Mouse (Mus musculus) midbrain, embryonic 12.5 days (tissue): ENCODE results near the gene Tmem163. TPM values are rescaled to one million over a fixed set of nuclear protein-coding genes. Genes with fewer than 3 reads are reported as not detected.
A peak's percentile ranks its signal among the peaks of the same experiment; 100 is the strongest.

Source experiments
- ATAC-seq: fragments of 200-750 bp; cut with Nextera tagmentation; 2 replicates; pipeline ENCODE4 v1.8.0; 2017; ENCODE audit warnings: low read depth, moderate TSS enrichment, moderate library complexity; ENCODE audit not compliant: low FRiP score
- H3K27ac ChIP-seq: fragments of 300-500 bp; sonication (generic); replicated peaks from 2 replicates; pipeline ENCODE4 v1.5.1; 2016; ENCODE audit warnings: mild to moderate bottlenecking
- H3K27me3 ChIP-seq: fragments of 300-500 bp; sonication (generic); 2 replicates; pipeline ENCODE4 v1.6.1; 2016; ENCODE audit warnings: mild to moderate bottlenecking
- H3K36me3 ChIP-seq: fragments of 300-500 bp; sonication (generic); 2 replicates; pipeline ENCODE4 v1.6.1; 2016
- H3K4me1 ChIP-seq: fragments of 300-500 bp; sonication (generic); 2 replicates; pipeline ENCODE4 v1.6.1; 2016
- H3K4me2 ChIP-seq: fragments of 300-500 bp; sonication (generic); replicated peaks from 2 replicates; pipeline ENCODE4 v1.6.1; 2016; ENCODE audit warnings: mild to moderate bottlenecking, moderate library complexity
- H3K4me3 ChIP-seq: fragments of 300-500 bp; sonication (generic); 2 replicates; pipeline ENCODE4 v1.5.1; 2016; ENCODE audit warnings: mild to moderate bottlenecking
- H3K9ac ChIP-seq: fragments of 300-500 bp; sonication (generic); replicated peaks from 2 replicates; pipeline ENCODE4 v1.6.1; 2016; ENCODE audit warnings: mild to moderate bottlenecking, moderate library complexity
- H3K9me3 ChIP-seq: fragments of 300-500 bp; sonication (generic); 2 replicates; pipeline ENCODE4 v1.6.1; 2016; ENCODE audit warnings: mild to moderate bottlenecking
- WGBS: fragments of 180-500 bp; shearing (Covaris S2); methylation state at CpG from one replicate; pipeline ENCODE4 v1.1.7; 2016; 5-methylcytosine and 5-hydroxymethylcytosine counted together
- polyA plus RNA-seq: library from polyadenylated mRNA; unstranded; fragments of >200 nt; fragmentation: Nextera tagmentation; extraction: Ambion mirVana; gene quantifications from 2 replicates; pipeline ENCODE4 v1.2.1, GENCODE M21; 2016

Gene Tmem163
- polyA plus RNA-seq, 1 experiment from 2014 or later = 55.1 TPM

GRCm38 (mm10) chr1:127637917-127638316 lies 41.4 kb downstream of the Tmem163 start:
- no peaks in the 10 kb centered on the region for H3K9me3 ChIP-seq
- H3K9ac ChIP-seq = no peak overlapping the region
- no peaks in the 10 kb centered on the region for H3K4me1 ChIP-seq
- H3K4me3 ChIP-seq = no peak overlapping the region
- no peak for ATAC-seq
- no peak overlapping the region for H3K4me2 ChIP-seq
- no peak overlapping the region for H3K27ac ChIP-seq
- no peaks in the 10 kb centered on the region for H3K27me3 ChIP-seq
- 73% methylated on average over 2 of the region's 2 CpGs for WGBS
- H3K36me3 ChIP-seq = no peaks in the 10 kb centered on the region

- no peak for ATAC-seq
- Histone ChIP-seq H3K4me2 (no peak overlapping the region), H3K27me3 (no peaks in the 10 kb centered on the region), H3K4me1 (peaks cover 4% of the 10 kb centered on the region; the same call in 1 of the 2 replicates), H3K9me3 (no peaks in the 10 kb centered on the region), H3K9ac (no peak overlapping the region), H3K36me3 (no peaks in the 10 kb centered on the region), H3K4me3 (no peak overlapping the region), H3K27ac (no peak overlapping the region)
- WGBS = 61% methylated on average over 7 of the region's 7 CpGs
Observed at GRCm38 (mm10) chr1:127627151-127627550, 52.2 kb downstream of the Tmem163 start.

DNA sequence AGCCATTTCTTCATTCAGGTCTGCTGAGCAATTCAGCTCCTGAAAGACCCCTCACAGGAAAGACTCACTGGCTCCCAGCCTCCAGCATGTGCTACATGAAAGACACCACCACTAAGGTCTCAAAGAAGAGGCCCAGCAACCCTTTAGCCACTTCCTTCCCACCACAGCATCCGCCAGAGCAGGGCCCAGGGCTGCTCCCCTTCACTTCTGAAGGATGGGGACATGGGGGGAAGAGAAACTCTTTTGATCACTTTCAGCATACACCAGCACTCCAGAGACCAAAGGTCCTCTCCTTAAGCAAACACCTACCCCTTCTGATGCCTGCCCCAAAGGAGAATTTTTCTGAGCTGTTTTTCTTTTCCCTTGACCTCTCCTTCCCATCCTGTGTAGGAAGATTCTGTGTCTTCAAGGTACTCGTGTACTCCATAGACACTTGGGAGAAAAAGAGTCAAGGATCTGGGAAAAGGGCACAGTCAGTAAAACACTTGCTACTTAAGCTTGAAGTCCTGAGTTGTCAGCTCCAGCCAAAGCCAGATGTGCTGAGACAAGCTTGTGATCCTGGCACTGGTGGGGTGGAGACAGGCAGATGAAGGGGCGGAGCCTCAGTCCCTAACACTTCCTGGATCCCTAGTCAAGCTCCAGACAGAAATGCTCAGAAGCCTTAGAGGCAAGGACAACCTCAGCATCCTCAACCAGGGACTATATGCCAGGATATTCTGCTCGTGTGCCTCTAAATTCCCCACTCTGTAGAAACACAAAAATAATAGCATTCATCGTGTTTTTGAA lies 53.6 kb downstream of the Tmem163 start:
- H3K9ac ChIP-seq = no peak overlapping the region
- H3K9me3 ChIP-seq = no peaks in the 10 kb centered on the region
- H3K36me3 ChIP-seq = no peaks in the 10 kb centered on the region
- no peak overlapping the region for H3K4me3 ChIP-seq
- no peak overlapping the region for H3K4me2 ChIP-seq
- no peak for ATAC-seq
- H3K27ac ChIP-seq = no peak overlapping the region
- no peaks in the 10 kb centered on the region for H3K27me3 ChIP-seq
- WGBS = 57% methylated on average over 5 of the region's 5 CpGs
- peaks cover 4% of the 10 kb centered on the region; the same call in 1 of the 2 replicates for H3K4me1 ChIP-seq

- 69% methylated on average over 5 of the region's 5 CpGs for WGBS
- no peak overlapping the region for H3K4me3 ChIP-seq
Observed at GRCm38 (mm10) chr1:127622349-127622748, 57.0 kb downstream of the Tmem163 start.

GRCm38 (mm10) chr1:127619036-127619435 lies 60.3 kb downstream of the Tmem163 start:
- Histone ChIP-seq H3K27ac (no peak overlapping the region), H3K9ac (no peak overlapping the region), H3K36me3 (no peaks in the 10 kb centered on the region), H3K4me1 (no peaks in the 10 kb centered on the region), H3K4me2 (no peak overlapping the region), H3K4me3 (no peak overlapping the region), H3K9me3 (no peaks in the 10 kb centered on the region), H3K27me3 (no peaks in the 10 kb centered on the region)
- WGBS = 86% methylated on average over 6 of the region's 6 CpGs
- no peak for ATAC-seq

More at GRCm38 (mm10) chr1:127622349-127622748, 57.0 kb downstream of the Tmem163 start:
- Histone ChIP-seq H3K4me1 (peaks cover 4% of the 10 kb centered on the region; the same call in 1 of the 2 replicates), H3K9ac (no peak overlapping the region), H3K36me3 (no peaks in the 10 kb centered on the region), H3K9me3 (no peaks in the 10 kb centered on the region), H3K4me2 (no peak overlapping the region), H3K27ac (no peak overlapping the region), H3K27me3 (no peaks in the 10 kb centered on the region)
- ATAC-seq = no peak

DNA sequence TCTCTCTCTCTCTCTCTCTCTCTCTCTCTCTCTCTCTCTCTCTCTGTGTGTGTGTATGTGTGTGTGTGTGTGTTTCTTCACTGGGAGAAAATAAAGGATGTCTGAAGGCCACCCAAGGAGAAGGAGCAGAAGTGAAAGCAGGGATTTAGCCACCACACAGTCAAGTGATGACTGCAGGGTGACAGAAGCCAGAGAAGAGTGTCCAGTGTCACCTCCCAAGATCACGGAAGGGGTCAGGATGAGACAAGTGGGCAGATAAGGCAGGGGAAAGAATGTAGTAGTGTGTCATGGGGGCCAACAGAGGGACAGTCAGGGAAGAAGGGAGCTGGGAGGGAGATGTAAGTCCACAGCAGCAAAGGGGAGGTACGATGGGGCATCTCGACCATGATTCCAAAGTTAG lies 69.0 kb downstream of the Tmem163 start:
- ATAC-seq = no peak
- Histone ChIP-seq H3K9me3 (no peaks in the 10 kb centered on the region), H3K4me3 (no peak overlapping the region), H3K9ac (no peak overlapping the region), H3K4me1 (no peaks in the 10 kb centered on the region), H3K36me3 (no peaks in the 10 kb centered on the region), H3K4me2 (no peak overlapping the region), H3K27me3 (peaks cover 3% of the 10 kb centered on the region), H3K27ac (no peak overlapping the region)
- WGBS = 89% methylated on average over 3 of the region's 3 CpGs

GRCm38 (mm10) chr1:127609814-127610213 lies 69.5 kb downstream of the Tmem163 start:
- no peak for ATAC-seq
- no peak overlapping the region for H3K9ac ChIP-seq
- H3K27me3 ChIP-seq = peaks cover 3% of the 10 kb centered on the region
- WGBS = 86% methylated on average over 2 of the region's 2 CpGs
- H3K36me3 ChIP-seq = no peaks in the 10 kb centered on the region
- no peak overlapping the region for H3K27ac ChIP-seq
- H3K9me3 ChIP-seq = no peaks in the 10 kb centered on the region
- H3K4me3 ChIP-seq = no peak overlapping the region
- H3K4me2 ChIP-seq = no peak overlapping the region
- peaks cover 3% of the 10 kb centered on the region; the same call in 1 of the 2 replicates for H3K4me1 ChIP-seq

GRCm38 (mm10) chr1:127608326-127608725 lies 71.0 kb downstream of the Tmem163 start:
- peaks cover 3% of the 10 kb centered on the region for H3K27me3 ChIP-seq
- H3K27ac ChIP-seq = no peak overlapping the region
- H3K4me3 ChIP-seq = no peak overlapping the region
- no peaks in the 10 kb centered on the region for H3K9me3 ChIP-seq
- no peaks in the 10 kb centered on the region for H3K36me3 ChIP-seq
- 93% methylated on average over 3 of the region's 3 CpGs for WGBS
- peaks cover 18% of the 10 kb centered on the region for H3K4me1 ChIP-seq
- no peak overlapping the region for H3K9ac ChIP-seq
- no peak overlapping the region for H3K4me2 ChIP-seq
- no peak for ATAC-seq

GRCm38 (mm10) chr1:127603697-127604631 lies 75.4 kb downstream of the Tmem163 start:
- H3K4me3 ChIP-seq = no peak overlapping the region
- H3K9ac ChIP-seq = no peak overlapping the region
- peaks cover 18% of the 10 kb centered on the region for H3K4me1 ChIP-seq
- no peak overlapping the region for H3K4me2 ChIP-seq
- 50% methylated on average over 9 of the region's 9 CpGs for WGBS
- H3K27me3 ChIP-seq = peaks cover 7% of the 10 kb centered on the region
- H3K9me3 ChIP-seq = no peaks in the 10 kb centered on the region
- peak; percentile 69 for ATAC-seq
- H3K36me3 ChIP-seq = no peaks in the 10 kb centered on the region
- H3K27ac ChIP-seq = no peak overlapping the region

DNA sequence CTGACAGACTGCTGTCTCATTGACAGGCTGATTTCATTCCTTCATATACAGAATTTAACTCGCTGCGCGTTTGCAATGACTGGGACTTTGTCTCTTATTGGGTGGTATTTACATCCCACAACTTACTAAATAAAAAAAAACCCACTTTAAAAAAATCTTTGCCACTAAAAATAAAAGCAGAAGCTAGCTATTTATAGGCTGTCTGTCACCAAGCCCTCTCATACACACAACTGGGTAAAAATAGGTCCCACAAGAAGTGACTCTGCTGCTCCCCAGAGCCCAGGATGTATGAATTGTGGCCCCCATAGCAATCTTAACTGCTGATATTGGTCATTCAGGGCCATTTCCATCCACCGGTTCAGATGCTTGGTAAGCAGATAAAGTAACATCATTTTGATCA lies 83.2 kb downstream of the Tmem163 start:
- peaks cover 2% of the 10 kb centered on the region; the same call in 1 of the 2 replicates for H3K4me1 ChIP-seq
- no peak for ATAC-seq
- H3K9me3 ChIP-seq = no peaks in the 10 kb centered on the region
- H3K36me3 ChIP-seq = no peaks in the 10 kb centered on the region
- no peak overlapping the region for H3K9ac ChIP-seq
- H3K4me3 ChIP-seq = no peak overlapping the region
- H3K27me3 ChIP-seq = no peaks in the 10 kb centered on the region
- H3K4me2 ChIP-seq = no peak overlapping the region
- no peak overlapping the region for H3K27ac ChIP-seq
- 83% methylated on average over 4 of the region's 4 CpGs for WGBS

DNA sequence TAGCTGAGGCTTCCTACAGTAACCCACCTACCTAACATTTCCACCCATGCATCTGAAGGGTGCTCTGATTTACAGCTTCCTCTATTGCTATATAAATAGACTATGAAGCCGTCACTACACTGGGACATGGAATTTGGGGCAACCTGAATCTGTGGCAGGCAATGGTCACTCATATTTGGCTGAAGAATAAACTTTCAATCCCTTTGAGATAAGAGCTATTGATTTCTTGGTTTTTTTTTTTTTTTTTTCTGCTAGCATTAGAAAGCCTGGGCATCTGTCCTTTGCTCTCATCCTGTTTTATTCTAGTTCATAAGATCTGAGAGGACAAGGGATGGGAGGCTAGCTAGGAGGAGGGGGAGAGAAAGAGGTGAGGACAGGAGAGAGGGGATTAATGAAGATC lies 83.6 kb downstream of the Tmem163 start:
- Histone ChIP-seq H3K4me3 (no peak overlapping the region), H3K27ac (no peak overlapping the region), H3K36me3 (no peaks in the 10 kb centered on the region), H3K27me3 (no peaks in the 10 kb centered on the region), H3K9me3 (no peaks in the 10 kb centered on the region), H3K4me2 (no peak overlapping the region), H3K9ac (no peak overlapping the region), H3K4me1 (peaks cover 2% of the 10 kb centered on the region; the same call in 1 of the 2 replicates)
- ATAC-seq = no peak
- 86% methylated on average over 1 of the region's 1 CpGs for WGBS

DNA sequence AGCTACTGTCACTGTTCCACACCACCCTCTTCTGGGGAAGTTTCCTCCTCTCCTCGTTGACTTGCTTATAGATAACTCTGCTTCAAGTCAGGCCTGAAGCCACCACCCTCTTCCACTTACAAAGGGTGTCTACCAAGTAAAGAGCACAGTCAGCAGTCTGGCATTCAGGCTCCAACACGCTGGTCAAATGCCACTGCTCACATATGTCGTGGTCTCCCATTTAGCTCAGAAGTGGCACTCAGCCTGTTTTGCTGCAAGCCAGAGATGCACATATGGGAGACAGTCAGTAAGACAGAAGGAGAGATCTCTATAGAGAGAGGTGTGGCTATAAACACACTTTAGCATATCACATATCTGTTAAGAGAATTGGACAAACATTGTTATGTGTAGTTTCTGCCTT lies 89.8 kb downstream of the Tmem163 start:
- Histone ChIP-seq H3K4me2 (no peak overlapping the region), H3K36me3 (no peaks in the 10 kb centered on the region), H3K27me3 (no peaks in the 10 kb centered on the region), H3K4me1 (no peaks in the 10 kb centered on the region), H3K4me3 (no peak overlapping the region), H3K27ac (no peak overlapping the region), H3K9me3 (no peaks in the 10 kb centered on the region), H3K9ac (no peak overlapping the region)
- no peak for ATAC-seq
- 77% methylated on average over 3 of the region's 3 CpGs for WGBS
